Mouse (Mus musculus) liver, adult 2 months (tissue): ENCODE data around the gene Plcb1. TPM values are rescaled to one million over a fixed set of nuclear protein-coding genes. Genes with fewer than 3 reads are reported as not detected.

Source experiments
- DNase-seq: peaks from one replicate; pipeline ENCODE4 v3.0.0-alpha.2; 2011; ENCODE audit warnings: low read depth, low spot score; ENCODE audit errors: extremely low read depth
- H3K27ac ChIP-seq: fragments of 200-500 bp; replicated peaks from 2 replicates; pipeline ENCODE4 v1.5.1; 2012; ENCODE audit warnings: low read depth, mild to moderate bottlenecking, control low read depth, inconsistent platforms, low read length; ENCODE audit not compliant: insufficient read depth
- H3K27me3 ChIP-seq: fragments of 200-500 bp; 2 replicates; pipeline ENCODE4 v1.6.1; 2012; ENCODE audit warnings: mild to moderate bottlenecking, moderate library complexity, low read length, inconsistent platforms; ENCODE audit not compliant: control insufficient read depth, insufficient read depth
- H3K36me3 ChIP-seq: fragments of 200-500 bp; 2 replicates; pipeline ENCODE4 v1.6.1; 2012; ENCODE audit warnings: low read length, inconsistent platforms; ENCODE audit not compliant: control insufficient read depth, insufficient read depth
- H3K4me1 ChIP-seq: fragments of 200-500 bp; 2 replicates; pipeline ENCODE4 v1.6.1; 2011; ENCODE audit warnings: low read length; ENCODE audit not compliant: control insufficient read depth, insufficient read depth
- H3K4me3 ChIP-seq: fragments of 200-500 bp; 2 replicates; pipeline ENCODE4 v1.5.1; 2011; ENCODE audit warnings: low read depth, mild to moderate bottlenecking, control low read depth, low read length, moderate library complexity; ENCODE audit not compliant: insufficient read depth
- H3K79me2 ChIP-seq: fragments of 200-500 bp; 2 replicates; pipeline ENCODE4 v1.6.1; 2012; ENCODE audit warnings: inconsistent platforms, mild to moderate bottlenecking, low read length, moderate library complexity; ENCODE audit not compliant: control insufficient read depth, insufficient read depth
- H3K9ac ChIP-seq: fragments of 200-500 bp; 2 replicates; pipeline ENCODE4 v1.6.1; 2012; ENCODE audit warnings: low read depth, mild to moderate bottlenecking, control low read depth, inconsistent platforms, low read length
- CTCF ChIP-seq: fragments of 200-500 bp; IDR thresholded peaks from 2 replicates; pipeline ENCODE4 v1.5.1; 2011; ENCODE audit warnings: low read depth, low read length, control low read depth
- POLR2A ChIP-seq: fragments of 200-500 bp; IDR thresholded peaks from 2 replicates; pipeline ENCODE4 v1.6.1; 2011; ENCODE audit warnings: low read length, control low read depth; ENCODE audit not compliant: insufficient read depth; ENCODE audit errors: extremely low read depth
- WGBS: fragments of 180-500 bp; shearing (Covaris S2); methylation state at CpG from one replicate; pipeline ENCODE4 v1.1.7; 2018; 5-methylcytosine and 5-hydroxymethylcytosine counted together
- polyA plus RNA-seq: library from polyadenylated mRNA; depleted of rRNA; stranded (reverse); fragments of >200 nt; gene quantifications from 2 replicates; pipeline ENCODE4 v1.2.3, GENCODE M21; 2012
- total RNA-seq: library from RNA; depleted of rRNA; stranded (reverse); fragments of >200 nt; gene quantifications from 2 replicates; pipeline ENCODE4 v1.2.3, GENCODE M21; 2014

Plcb1 gene
- total and polyA plus RNA-seq, 2 experiments, result 0.88 to 15.4 TPM

- Histone ChIP-seq H3K4me1 (no peaks in the 10 kb centered on the region), H3K27ac (no peak overlapping the region), H3K9ac (no peak overlapping the region), H3K4me3 (no peak overlapping the region), H3K27me3 (no peaks in the 10 kb centered on the region), H3K36me3 (no peaks in the 10 kb centered on the region), H3K79me2 (peaks cover 6% of the 10 kb centered on the region; the same call in 1 of the 2 replicates)
- 78% methylated on average over 2 of the region's 2 CpGs for whole genome bisulfite sequencing
- DNase-seq, result no peak
- no peak for TF ChIP-seq POLR2A
- TF ChIP-seq CTCF, result no peak
Observed at GRCm38 (mm10) chr2:135048791-135049190, 262.9 kb downstream of the Plcb1 start.

DNA sequence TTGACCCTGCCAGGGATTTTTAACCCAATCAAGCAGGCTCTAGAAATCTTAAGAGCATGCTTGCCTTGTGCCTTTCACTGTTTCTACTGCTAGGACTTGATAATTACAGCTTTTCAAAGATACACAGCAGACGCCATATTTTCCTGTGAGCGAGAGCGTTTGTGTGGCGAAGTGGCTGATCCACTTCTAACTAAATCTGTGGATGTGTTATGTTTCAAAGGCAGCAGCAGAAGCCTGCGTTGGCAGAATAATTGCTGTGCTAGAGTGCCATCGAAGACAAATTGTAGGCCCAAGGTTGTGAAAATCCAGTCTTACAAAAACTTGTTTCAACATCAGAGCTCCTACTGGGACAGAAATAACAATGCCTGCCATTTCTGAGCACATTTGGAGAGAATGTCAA is 263.4 kb downstream of the Plcb1 start:
- H3K4me3 ChIP-seq, result no peak overlapping the region
- H3K9ac ChIP-seq, result no peak overlapping the region
- TF ChIP-seq POLR2A (no peak), CTCF (no peak)
- no peaks in the 10 kb centered on the region for H3K36me3 ChIP-seq
- DNase-seq, result no peak
- no peaks in the 10 kb centered on the region for H3K4me1 ChIP-seq
- H3K79me2 ChIP-seq, result peaks cover 6% of the 10 kb centered on the region; the same call in 1 of the 2 replicates
- 88% methylated on average over 6 of the region's 6 CpGs for WGBS
- H3K27me3 ChIP-seq, result no peaks in the 10 kb centered on the region
- no peak overlapping the region for H3K27ac ChIP-seq

DNA sequence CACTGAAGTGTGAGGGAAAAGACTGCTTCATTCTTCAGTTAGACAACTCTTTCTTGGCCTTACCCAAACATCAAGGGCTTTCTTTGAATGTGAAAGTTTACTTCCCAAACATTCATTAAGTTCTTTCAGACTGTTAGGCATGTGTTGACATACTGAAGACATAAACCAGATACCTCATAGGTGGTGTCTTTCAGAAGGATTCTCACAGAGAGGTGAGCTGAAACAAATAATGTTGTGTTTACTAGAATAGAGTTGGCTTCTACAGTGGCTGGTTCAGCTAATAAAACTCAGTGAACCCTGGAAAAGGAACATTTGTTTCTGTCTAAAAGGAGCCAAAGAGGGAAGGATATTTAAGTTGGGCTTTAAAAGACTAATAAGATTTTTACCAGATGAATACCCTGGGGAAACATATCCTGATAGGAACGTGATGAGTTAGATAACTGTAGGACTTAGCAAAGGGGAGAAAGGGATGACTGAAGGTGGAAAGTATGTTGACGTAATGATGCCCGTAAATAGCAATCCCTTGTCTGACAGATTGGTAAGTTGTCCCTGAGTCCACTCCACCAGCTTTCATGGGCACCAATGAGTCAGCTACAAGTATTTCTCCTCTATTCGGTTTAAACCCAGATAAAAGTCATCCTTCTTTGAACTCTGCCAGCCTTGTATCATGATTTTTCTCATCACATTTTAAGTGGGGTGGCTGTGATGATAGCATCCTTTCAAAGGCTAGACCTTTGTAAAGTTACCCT is 265.8 kb downstream of the Plcb1 start:
- peaks cover 6% of the 10 kb centered on the region; the same call in 1 of the 2 replicates for H3K79me2 ChIP-seq
- H3K9ac ChIP-seq, result no peak overlapping the region
- H3K27ac ChIP-seq, result no peak overlapping the region
- WGBS, result 93% methylated on average over 4 of the region's 4 CpGs
- no peaks in the 10 kb centered on the region for H3K36me3 ChIP-seq
- DNase-seq, result no peak
- H3K4me1 ChIP-seq, result no peaks in the 10 kb centered on the region
- TF ChIP-seq POLR2A (no peak), CTCF (no peak)
- no peaks in the 10 kb centered on the region for H3K27me3 ChIP-seq
- no peak overlapping the region for H3K4me3 ChIP-seq

- H3K4me1 ChIP-seq, result no peaks in the 10 kb centered on the region
- no peak overlapping the region for H3K4me3 ChIP-seq
- H3K79me2 ChIP-seq, result peaks cover 3% of the 10 kb centered on the region; the same call in 1 of the 2 replicates
- H3K9ac ChIP-seq, result no peak overlapping the region
- no peaks in the 10 kb centered on the region for H3K36me3 ChIP-seq
- H3K27me3 ChIP-seq, result no peaks in the 10 kb centered on the region
- TF ChIP-seq POLR2A (no peak), CTCF (no peak)
- no peak overlapping the region for H3K27ac ChIP-seq
- no peak for DNase-seq
- 87% methylated on average over 3 of the region's 3 CpGs for WGBS
Observed at GRCm38 (mm10) chr2:135053391-135053790, 267.5 kb downstream of the Plcb1 start.

GRCm38 (mm10) chr2:135067419-135067818 is 281.6 kb downstream of the Plcb1 start:
- Histone ChIP-seq H3K27me3 (no peaks in the 10 kb centered on the region), H3K4me3 (no peak overlapping the region), H3K79me2 (0 out of 2 replicates have a peak, but pooled peaks cover 3% of the 10 kb centered on the region), H3K36me3 (no peaks in the 10 kb centered on the region), H3K4me1 (no peaks in the 10 kb centered on the region), H3K9ac (no peak overlapping the region), H3K27ac (no peak overlapping the region)
- DNase-seq, result peak; percentile 59
- TF ChIP-seq POLR2A, result no peak
- no peak for TF ChIP-seq CTCF

- no peak overlapping the region for H3K27ac ChIP-seq
- H3K4me1 ChIP-seq, result no peaks in the 10 kb centered on the region
- H3K27me3 ChIP-seq, result no peaks in the 10 kb centered on the region
- no peak for DNase-seq
- no peak overlapping the region for H3K4me3 ChIP-seq
- 93% methylated on average over 4 of the region's 4 CpGs for WGBS
- TF ChIP-seq CTCF, result no peak
- TF ChIP-seq POLR2A, result no peak
- H3K79me2 ChIP-seq, result no peaks in the 10 kb centered on the region
- H3K36me3 ChIP-seq, result no peaks in the 10 kb centered on the region
- no peak overlapping the region for H3K9ac ChIP-seq
Observed at GRCm38 (mm10) chr2:135071349-135071748, 285.5 kb downstream of the Plcb1 start.
